Mouse (Mus musculus): ENCODE measurements at regions not wholly inside any gene's neighbourhood (a gene's known extent, or its start where the extent isn't known, plus 50 kb on each side); places are given as distances from the start of the nearest gene placed in this dataset.
"Not testable (repeated sequence)": the region's sequence is repeated elsewhere in the genome, so short reads cannot be mapped to it uniquely, and the experiment has no call there.

- DNase-seq; H3K27ac ChIP-seq; intact Hi-C loops (cut with DNase I): not testable (repeated sequence)
- H3K4me3 ChIP-seq, result peak overlapping the region; percentile 11
Observed at GRCm38 (mm10) chr8:48042456-48043395, 52.0 kb upstream of the Wwc2 start.

GRCm38 (mm10) chr8:48047385-48047784, 51.5 kb upstream of the Dctd start:
- H3K27ac ChIP-seq, result no peak overlapping the region
- TF ChIP-seq CTCF (IDR thresholded peaks at IDR 0.05), result no peak
- intact Hi-C loops (cut with DNase I), result no loop called here
- no peak for DNase-seq
- H3K4me3 ChIP-seq, result no peak overlapping the region

Data from gastrocnemius, adult 2 months (tissue).